Mouse (Mus musculus) lung, embryonic 14.5 days (tissue): ENCODE measurements around the gene Hormad2. TPM values are rescaled to one million over a fixed set of nuclear protein-coding genes. Genes with fewer than 3 reads are reported as not detected.
A peak's percentile ranks its signal among the peaks of the same experiment; 100 is the strongest.

Experiments used
- ATAC-seq: fragments of 200-750 bp; cut with Nextera tagmentation; 2 replicates; pipeline ENCODE4 v1.8.0; 2017; ENCODE audit warnings: mild to moderate bottlenecking, moderate TSS enrichment, moderate library complexity; ENCODE audit not compliant: insufficient read depth
- DNase-seq: peaks from one replicate; pipeline ENCODE4 v3.0.0-alpha.2; 2015
- H3K27ac ChIP-seq: fragments of 300-500 bp; sonication (generic); 2 replicates; pipeline ENCODE4 v1.5.1; 2014; ENCODE audit warnings: low read depth, mild to moderate bottlenecking, moderate library complexity
- H3K27me3 ChIP-seq: fragments of 300-500 bp; sonication (generic); 2 replicates; pipeline ENCODE4 v1.6.1; 2014; ENCODE audit warnings: low read length, control low read depth; ENCODE audit not compliant: insufficient read depth
- H3K36me3 ChIP-seq: fragments of 300-500 bp; sonication (generic); 2 replicates; pipeline ENCODE4 v1.6.1; 2014; ENCODE audit warnings: control low read depth; ENCODE audit not compliant: insufficient read depth
- H3K4me1 ChIP-seq: fragments of 300-500 bp; sonication (generic); 2 replicates; pipeline ENCODE4 v1.6.1; 2014; ENCODE audit warnings: antibody characterized with exemption, control low read depth; ENCODE audit not compliant: insufficient read depth
- H3K4me2 ChIP-seq: fragments of 300-500 bp; sonication (generic); 2 replicates; pipeline ENCODE4 v1.6.1; 2014; ENCODE audit warnings: mild to moderate bottlenecking
- H3K4me3 ChIP-seq: fragments of 300-500 bp; sonication (generic); 2 replicates; pipeline ENCODE4 v1.5.1; 2014; ENCODE audit warnings: low read depth, low read length
- H3K9ac ChIP-seq: fragments of 300-500 bp; sonication (generic); 2 replicates; pipeline ENCODE4 v1.6.1; 2014
- H3K9me3 ChIP-seq: fragments of 300-500 bp; sonication (generic); 2 replicates; pipeline ENCODE4 v1.6.1; 2016; ENCODE audit warnings: low read depth, low read length, control low read depth
- CTCF ChIP-seq: IDR thresholded peaks from 2 replicates; pipeline ENCODE4 v1.5.1; 2016; ENCODE audit warnings: antibody characterized with exemption, low read depth
- WGBS: fragments of 180-500 bp; shearing (Covaris S2); extraction: QIAGEN DNeasy Blood & Tissue Kit; methylation state at CpG from one replicate; pipeline ENCODE4 v1.1.7; 2014; 5-methylcytosine and 5-hydroxymethylcytosine counted together
- polyA plus RNA-seq: library from polyadenylated mRNA; unstranded; fragments of >200 nt; fragmentation: Nextera tagmentation; extraction: Ambion mirVana; gene quantifications from 2 replicates; pipeline ENCODE4 v1.2.1, GENCODE M21; 2014

Gene Hormad2
- polyA plus RNA-seq, 1 experiment from 2014 or later = 0.09 TPM

- Histone ChIP-seq H3K9ac (no peak overlapping the region), H3K4me2 (no peak overlapping the region), H3K27me3 (no peaks in the 10 kb centered on the region), H3K9me3 (no peaks in the 10 kb centered on the region), H3K4me1 (no peaks in the 10 kb centered on the region), H3K27ac (no peak overlapping the region), H3K4me3 (no peak overlapping the region), H3K36me3 (no peaks in the 10 kb centered on the region)
- DNase-seq (no peak), ATAC-seq (no peak)
- no peak for TF ChIP-seq CTCF
Measured at GRCm38 (mm10) chr11:4394226-4394625, 46.7 kb downstream of the Hormad2 start.

DNA sequence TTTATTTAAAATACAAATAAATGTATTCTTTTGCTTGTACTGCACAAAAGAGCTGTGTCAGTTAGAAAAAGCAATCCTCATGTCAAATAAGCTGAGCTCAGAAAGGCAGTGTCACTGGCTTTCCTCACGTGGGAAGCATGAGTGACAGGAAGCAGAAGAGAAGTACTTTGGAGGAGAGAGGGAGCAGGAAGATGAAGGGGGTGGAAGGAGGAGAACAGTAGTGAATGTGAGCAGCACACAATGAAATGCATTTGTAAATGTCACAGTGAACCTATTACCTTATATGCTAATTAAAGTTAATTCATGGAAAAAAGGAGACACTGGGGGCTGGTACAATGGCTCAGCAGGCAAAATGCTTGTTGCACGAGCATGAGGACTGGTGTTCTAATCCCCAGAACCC lies 52.9 kb downstream of the Hormad2 start:
- Histone ChIP-seq H3K9me3 (no peaks in the 10 kb centered on the region), H3K36me3 (no peaks in the 10 kb centered on the region), H3K4me3 (no peak overlapping the region), H3K4me2 (no peak overlapping the region), H3K4me1 (no peaks in the 10 kb centered on the region), H3K27me3 (no peaks in the 10 kb centered on the region), H3K9ac (no peak overlapping the region), H3K27ac (no peak overlapping the region)
- no peak for ATAC-seq
- TF ChIP-seq CTCF = no peak
- 27% methylated on average over 2 of the region's 2 CpGs for WGBS
- DNase-seq = no peak

DNA sequence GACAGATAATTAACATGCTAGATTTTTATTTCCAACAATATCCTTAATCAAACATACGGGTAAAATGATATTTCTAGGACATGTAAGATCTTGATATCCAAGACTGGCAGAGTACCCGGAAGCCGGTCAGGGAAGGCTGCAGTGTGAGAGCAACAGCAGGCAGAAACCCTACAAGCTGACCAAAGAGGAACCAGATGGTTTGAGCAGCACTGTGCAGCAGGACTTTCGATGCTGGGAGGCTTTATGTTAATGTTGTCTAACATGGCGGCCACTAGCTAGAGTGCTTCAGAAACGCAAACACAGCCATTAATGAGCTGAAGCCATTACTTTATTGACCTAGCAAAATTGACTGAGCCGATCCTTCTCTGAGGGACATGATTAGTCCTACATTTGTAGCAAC lies 58.6 kb downstream of the Hormad2 start:
- no peaks in the 10 kb centered on the region for H3K4me1 ChIP-seq
- H3K9me3 ChIP-seq = no peaks in the 10 kb centered on the region
- H3K27me3 ChIP-seq = no peaks in the 10 kb centered on the region
- TF ChIP-seq CTCF = no peak
- H3K4me3 ChIP-seq = no peak overlapping the region
- WGBS = 79% methylated on average over 7 of the region's 7 CpGs
- H3K36me3 ChIP-seq = no peaks in the 10 kb centered on the region
- no peak overlapping the region for H3K27ac ChIP-seq
- H3K4me2 ChIP-seq = no peak overlapping the region
- DNase-seq (no peak), ATAC-seq (no peak)
- no peak overlapping the region for H3K9ac ChIP-seq

GRCm38 (mm10) chr11:4379857-4380256 lies 61.0 kb downstream of the Hormad2 start:
- Histone ChIP-seq H3K9ac (no peak overlapping the region), H3K36me3 (no peaks in the 10 kb centered on the region), H3K4me2 (no peak overlapping the region), H3K27ac (no peak overlapping the region), H3K27me3 (no peaks in the 10 kb centered on the region), H3K4me3 (no peak overlapping the region), H3K4me1 (no peaks in the 10 kb centered on the region), H3K9me3 (no peaks in the 10 kb centered on the region)
- WGBS = 61% methylated on average over 4 of the region's 4 CpGs
- DNase-seq = no peak
- no peak for ATAC-seq
- TF ChIP-seq CTCF = no peak

GRCm38 (mm10) chr11:4366389-4366788 lies 74.5 kb downstream of the Hormad2 start:
- no peak for DNase-seq
- H3K4me2 ChIP-seq = no peak overlapping the region
- TF ChIP-seq CTCF = no peak

GRCm38 (mm10) chr11:4355430-4355829 lies 85.5 kb downstream of the Hormad2 start:
- ATAC-seq = no peak
- H3K4me3 ChIP-seq = no peak overlapping the region
- no peak overlapping the region for H3K27ac ChIP-seq
- TF ChIP-seq CTCF = no peak
- H3K9ac ChIP-seq = no peak overlapping the region
- no peak overlapping the region for H3K4me2 ChIP-seq
- H3K9me3 ChIP-seq = no peaks in the 10 kb centered on the region
- no peaks in the 10 kb centered on the region for H3K36me3 ChIP-seq
- no peaks in the 10 kb centered on the region for H3K4me1 ChIP-seq
- no peak for DNase-seq
- WGBS = 53% methylated on average over 5 of the region's 5 CpGs
- no peaks in the 10 kb centered on the region for H3K27me3 ChIP-seq

More at GRCm38 (mm10) chr11:4366389-4366788, 74.5 kb downstream of the Hormad2 start:
- Histone ChIP-seq H3K27me3 (no peaks in the 10 kb centered on the region), H3K9me3 (no peaks in the 10 kb centered on the region), H3K9ac (no peak overlapping the region), H3K36me3 (no peaks in the 10 kb centered on the region), H3K27ac (no peak overlapping the region), H3K4me3 (no peak overlapping the region), H3K4me1 (no peaks in the 10 kb centered on the region)
- ATAC-seq = no peak
- WGBS = 71% methylated on average over 4 of the region's 4 CpGs

DNA sequence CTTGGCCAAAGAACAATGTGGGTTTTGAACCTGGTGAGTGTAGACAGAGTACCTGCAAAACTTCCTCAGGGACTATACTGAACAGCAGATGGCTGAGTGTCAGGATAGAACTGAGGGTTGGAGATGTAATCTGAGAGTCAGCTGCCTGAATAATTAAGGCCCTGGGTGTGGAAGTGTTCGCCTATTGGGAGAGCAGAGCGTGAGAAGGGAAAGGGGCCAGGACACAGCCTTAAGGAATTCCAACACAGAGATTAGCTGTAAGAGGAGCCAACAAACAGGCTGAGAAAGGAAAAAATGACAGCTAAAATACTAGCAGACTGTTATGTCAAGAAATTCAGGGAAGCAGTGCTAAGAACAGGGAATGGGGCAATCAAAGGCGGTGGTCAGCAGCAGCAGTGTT lies 88.3 kb downstream of the Hormad2 start:
- Histone ChIP-seq H3K27me3 (no peaks in the 10 kb centered on the region), H3K9ac (no peak overlapping the region), H3K4me2 (no peak overlapping the region), H3K4me3 (no peak overlapping the region), H3K9me3 (no peaks in the 10 kb centered on the region), H3K4me1 (no peaks in the 10 kb centered on the region), H3K36me3 (no peaks in the 10 kb centered on the region), H3K27ac (no peak overlapping the region)
- WGBS = 45% methylated on average over 3 of the region's 3 CpGs
- TF ChIP-seq CTCF = no peak
- ATAC-seq (no peak), DNase-seq (peak; percentile 6)

- Histone ChIP-seq H3K27ac (no peak overlapping the region), H3K4me2 (no peak overlapping the region), H3K4me3 (no peak overlapping the region), H3K27me3 (no peaks in the 10 kb centered on the region), H3K9ac (no peak overlapping the region), H3K36me3 (no peaks in the 10 kb centered on the region), H3K4me1 (no peaks in the 10 kb centered on the region), H3K9me3 (no peaks in the 10 kb centered on the region)
- ATAC-seq (no peak), DNase-seq (no peak)
- TF ChIP-seq CTCF = no peak
- 42% methylated on average over 4 of the region's 4 CpGs for WGBS
Measured at GRCm38 (mm10) chr11:4343926-4344325, 97.0 kb downstream of the Hormad2 start.
